18 mouse cellular contexts compared by ENCODE assay signal in genomic region chr5:34984933-34985332, GRCm38 (mm10).
"Had no signal": no experiment of that assay in that cellular context is flagged by ENCODE, and none has a peak within 500 bp of the region (broad histone marks: within the 10 kb centered on the region; RNA-seq: fewer than 3 reads in every experiment).

No protein-coding gene starts in this region.

- DNase-seq: kidney, adult 18-20 months; kidney, adult 9 months; kidney, postnatal 14 days; kidney, postnatal 4 days; lung, adult 18-20 months; lung, postnatal 10 days; lung, postnatal 36 days; right cerebral cortex, adult 18-20 months; right cerebral cortex, postnatal 14 days; right cerebral cortex, postnatal 4 days; thymus, postnatal 25 days had no signal

- H3K4me1 ChIP-seq: neural tube, embryonic 12.5 days had no signal

- H3K27me3 ChIP-seq: lung, embryonic 15.5 days; midbrain, embryonic 12.5 days; midbrain, embryonic 15.5 days; neural tube, embryonic 12.5 days; neural tube, embryonic 15.5 days had no signal

- H3K9ac ChIP-seq: lung, embryonic 15.5 days; midbrain, embryonic 12.5 days; midbrain, embryonic 15.5 days; neural tube, embryonic 12.5 days; neural tube, embryonic 15.5 days had no signal

- H3K9me3 ChIP-seq: lung, embryonic 15.5 days; midbrain, embryonic 12.5 days; midbrain, embryonic 15.5 days; neural tube, embryonic 12.5 days; neural tube, embryonic 15.5 days had no signal

- H3K27ac ChIP-seq: lung, embryonic 15.5 days; midbrain, embryonic 12.5 days; midbrain, embryonic 15.5 days; neural tube, embryonic 12.5 days; neural tube, embryonic 15.5 days; stomach, postnatal 0 days had no signal

- H3K4me3 ChIP-seq: lung, embryonic 15.5 days; midbrain, embryonic 12.5 days; midbrain, embryonic 15.5 days; neural tube, embryonic 12.5 days; neural tube, embryonic 15.5 days had no signal

- H3K36me3 ChIP-seq: midbrain, embryonic 15.5 days had no signal

- ATAC-seq: intestine, embryonic 16.5 days; midbrain, embryonic 15.5 days had no signal

- H3K4me2 ChIP-seq: lung, embryonic 15.5 days; midbrain, embryonic 12.5 days; midbrain, embryonic 15.5 days; neural tube, embryonic 12.5 days; neural tube, embryonic 15.5 days had no signal
